25 mouse cellular contexts compared by ENCODE assay signal in the genomic region with DNA sequence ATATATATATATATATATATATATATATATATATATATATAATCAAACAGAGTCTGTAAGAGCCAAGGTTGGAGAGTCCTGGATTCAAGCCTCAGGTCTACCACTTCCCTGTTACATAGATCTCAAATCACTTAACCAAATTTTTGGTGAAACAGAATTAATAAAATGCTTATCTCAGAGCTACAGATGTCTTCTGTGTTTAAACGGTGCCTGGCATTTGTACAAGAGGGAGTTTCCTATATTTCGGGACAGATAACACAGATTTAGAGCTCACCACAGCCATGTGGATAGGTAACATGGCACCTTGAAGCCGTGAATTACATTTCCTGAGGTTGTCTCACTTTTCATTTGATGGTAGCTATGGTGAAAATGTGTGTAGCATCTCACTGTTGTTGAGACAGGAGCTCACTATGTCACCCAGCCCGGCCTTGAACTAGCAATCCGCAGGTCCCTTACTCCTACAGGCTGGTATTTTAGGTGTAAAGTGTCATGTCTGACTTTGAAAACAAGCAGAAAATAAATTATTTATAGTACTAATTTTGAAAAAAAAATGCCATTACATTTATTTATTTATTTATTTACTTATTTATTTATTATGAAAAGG. TPM values are rescaled to one million over a fixed set of nuclear protein-coding genes. Genes with fewer than 3 reads are reported as not detected.
DNase-seq lines count a peak whose midpoint lies in the region; ATAC-seq and TF ChIP-seq lines count a peak whose summit lies in the region.
"Had no signal": no experiment of that assay in that cellular context is flagged by ENCODE, and none has a peak within 500 bp of the region (broad histone marks: within the 10 kb centered on the region; RNA-seq: fewer than 3 reads in every experiment).

No protein-coding gene starts in this region.

- no peaks in the 10 kb centered on the region for H3K9me3 ChIP-seq in G1E (replicated peaks)
- H3K9me3 ChIP-seq: embryonic facial prominence, embryonic 13.5 days; embryonic facial prominence, embryonic 15.5 days; forebrain, embryonic 13.5 days; forebrain, embryonic 15.5 days had no signal

- no peak overlapping the region for H3K4me3 ChIP-seq in G1E (ENCODE audit: low read depth, low read length)
- no peak overlapping the region for H3K4me3 ChIP-seq in cerebellum, adult 2 months (replicated peaks; ENCODE audit: insufficient read depth, low read depth, low read length)
- H3K4me3 ChIP-seq: embryonic facial prominence, embryonic 13.5 days; embryonic facial prominence, embryonic 15.5 days; erythroblast, embryonic 14.5 days; forebrain, embryonic 13.5 days; forebrain, embryonic 15.5 days had no signal

- H3K27me3 ChIP-seq in G1E (ENCODE audit: insufficient read depth, low read length) = peaks cover 27% of the 10 kb centered on the region
- H3K27me3 ChIP-seq in cerebellum, adult 2 months (ENCODE audit: control insufficient read depth, insufficient read depth, low read length) = no peaks in the 10 kb centered on the region
- H3K27me3 ChIP-seq: CH12.LX; embryonic facial prominence, embryonic 13.5 days; embryonic facial prominence, embryonic 15.5 days; forebrain, embryonic 15.5 days; Patski had no signal

- H3K4me1 ChIP-seq in G1E (ENCODE audit: insufficient read depth, low read depth, low read length) = peaks cover 36% of the 10 kb centered on the region
- peaks cover 4% of the 10 kb centered on the region; the same call in 1 of the 2 replicates for H3K4me1 ChIP-seq in cerebellum, adult 2 months (ENCODE audit: control insufficient read depth, insufficient read depth, low read length)

- no peak for TF ChIP-seq CTCF in G1E (IDR thresholded peaks at IDR 0.05; ENCODE audit: low read depth, low read length)
- TF ChIP-seq CTCF in cerebellum, adult 2 months (IDR thresholded peaks at IDR 0.05; ENCODE audit: borderline replicate concordance, insufficient read depth, low read depth, low read length) = no peak

- no peak for TF ChIP-seq POLR2A in cerebellum, adult 2 months (IDR thresholded peaks at IDR 0.05; ENCODE audit: borderline replicate concordance, insufficient read depth, low read length)

- intact Hi-C loops in heart, postnatal 36 days (cut with DNase I) = no loop called here

- DNase-seq in heart, adult 11 months = peak; percentile 80
- DNase-seq in heart, postnatal 36 days = no peak
- no peak for DNase-seq in G1E (ENCODE audit: low spot score)
- no peak for DNase-seq in cerebellum, adult 2 months
- DNase-seq: adrenal gland, adult 8-10 months; adrenal gland, postnatal 14 days; adrenal gland, postnatal 36 days; B cell, adult 2 months; cerebellum, adult 11-12 months; cerebellum, adult 8-10 months; cerebellum, adult 9-11 months; cerebellum, postnatal 14 days; embryo, embryonic 11 days; forebrain, postnatal 0 days had no signal

- ATAC-seq in G1E (ENCODE audit: extremely low read depth, insufficient number of reproducible peaks, low FRiP score, poor library complexity, severe bottlenecking) = peak; percentile 31; the same call in 1 of the 2 replicates
- 0 out of 2 replicates have a peak, but pooled peaks have one; percentile 22 for ATAC-seq in common myeloid progenitor, adult 5-6 weeks (replicated peaks; ENCODE audit: low read depth, poor library complexity, severe bottlenecking)
- peak; percentile 60 for ATAC-seq in megakaryocyte-erythroid progenitor cell, adult 5-6 weeks (replicated peaks; ENCODE audit: low FRiP score, low TSS enrichment, poor library complexity, severe bottlenecking)
- no peak for ATAC-seq in activated CD4-positive, CD25-positive, alpha-beta regulatory T cell, adult 4 months
- ATAC-seq: CD4-positive, CD25-positive, alpha-beta regulatory T cell, adult 4 months; forebrain, embryonic 13.5 days; forebrain, embryonic 15.5 days; forebrain, postnatal 0 days; Patski had no signal

- H3K36me3 ChIP-seq in G1E (replicated peaks) = peaks cover 4% of the 10 kb centered on the region
- H3K36me3 ChIP-seq: embryonic facial prominence, embryonic 13.5 days; embryonic facial prominence, embryonic 15.5 days; forebrain, embryonic 15.5 days had no signal

- 95% methylated on average over 5 of the region's 5 CpGs for WGBS in cerebellum, adult 2 months

- H3K27ac ChIP-seq in cerebellum, adult 2 months (ENCODE audit: insufficient read depth, low read length) = no peak overlapping the region
- H3K27ac ChIP-seq: embryonic facial prominence, embryonic 13.5 days; embryonic facial prominence, embryonic 15.5 days; forebrain, embryonic 13.5 days; forebrain, embryonic 15.5 days had no signal

RNA-seq across cellular contexts. Expression of a gene that starts 8.3 kb away (rescaled TPM):
- 10 to 100 TPM in 1 of 2 experiments, 1 to 10 TPM in 1; 9.8 to 17.3 TPM for total RNA-seq in heart, postnatal 36 days (2021)
- 17.4 and 23.5 TPM in 2 replicates for total RNA-seq in G1E (2014; fragmentation: Nextera tagmentation)
- total RNA-seq in G1E (2017) = 2.6 and 3.2 TPM in 2 replicates
- 43.1 and 53.2 TPM in 2 replicates for polyA plus RNA-seq in G1E (2012)
- 0.49 and 1.9 TPM in 2 replicates for total RNA-seq in common myeloid progenitor, adult 5-6 weeks (2017)
- 0.31 TPM in 1 of 2 replicates, not detected in the other for total RNA-seq in megakaryocyte-erythroid progenitor cell, adult 5-6 weeks (2014; fragmentation: Nextera tagmentation)
- 1.5 and 5.7 TPM in 2 replicates for total RNA-seq in megakaryocyte-erythroid progenitor cell, adult 5-6 weeks (2017)
- 13.4 and 17.5 TPM in 2 replicates for polyA plus RNA-seq in cerebellum, adult 2 months (2012; rRNA removed)
- 1 to 10 TPM; 4.9 to 5.6 TPM for polyA plus RNA-seq in activated CD4-positive, CD25-positive, alpha-beta regulatory T cell, adult 4 months (2017; shearing (Covaris generic))

RNA-seq across cellular contexts. Expression of a gene that starts 41.4 kb away (rescaled TPM):
- 10 to 100 TPM; 60.7 to 74.5 TPM for total RNA-seq in heart, postnatal 36 days (2021)
- total RNA-seq in G1E (2014; fragmentation: Nextera tagmentation) = 541 and 552 TPM in 2 replicates
- total RNA-seq in G1E (2017) = 281 and 370 TPM in 2 replicates
- polyA plus RNA-seq in G1E (2012) = 199 and 223 TPM in 2 replicates
- total RNA-seq in common myeloid progenitor, adult 5-6 weeks (2017) = 824 and 1,033 TPM in 2 replicates
- 549 and 560 TPM in 2 replicates for total RNA-seq in megakaryocyte-erythroid progenitor cell, adult 5-6 weeks (2014; fragmentation: Nextera tagmentation)
- total RNA-seq in megakaryocyte-erythroid progenitor cell, adult 5-6 weeks (2017) = 733 and 821 TPM in 2 replicates
- polyA plus RNA-seq in cerebellum, adult 2 months (2012; rRNA removed) = 108 and 117 TPM in 2 replicates
- 100 to 1,000 TPM; 155 to 159 TPM for polyA plus RNA-seq in activated CD4-positive, CD25-positive, alpha-beta regulatory T cell, adult 4 months (2017; shearing (Covaris generic))
